Mouse (Mus musculus) lung, adult 2 months (tissue): Measurements from ENCODE around the gene Grik3. TPM values are rescaled to one million over a fixed set of nuclear protein-coding genes. Genes with fewer than 3 reads are reported as not detected.
A peak's percentile ranks its signal among the peaks of the same experiment; 100 is the strongest.

Experiments used
- DNase-seq: peaks from one replicate; pipeline ENCODE4 v3.0.0; 2022
- H3K4me1 ChIP-seq: fragments of 200-500 bp; 2 replicates; pipeline ENCODE4 v1.6.1; 2011; ENCODE audit warnings: low read length; ENCODE audit not compliant: control insufficient read depth, insufficient read depth
- H3K4me3 ChIP-seq: fragments of 200-500 bp; replicated peaks from 2 replicates; pipeline ENCODE3; 2011; ENCODE audit warnings: low read depth, mild to moderate bottlenecking, control low read depth, low read length; ENCODE audit errors: extremely low read depth
- CTCF ChIP-seq: fragments of 200-500 bp; IDR thresholded peaks from 2 replicates; pipeline ENCODE4 v1.5.1; 2011; ENCODE audit warnings: mild to moderate bottlenecking, low read length, control low read depth; ENCODE audit not compliant: insufficient read depth
- POLR2A ChIP-seq: fragments of 200-500 bp; IDR thresholded peaks from 2 replicates; pipeline ENCODE4 v1.6.1; 2011; ENCODE audit warnings: low read depth, mild to moderate bottlenecking, control low read depth, low read length, borderline replicate concordance; ENCODE audit errors: extremely low read depth
- WGBS: fragments of 180-500 bp; shearing (Covaris S2); methylation state at CpG from one replicate; pipeline ENCODE4 v1.1.7; 2018; 5-methylcytosine and 5-hydroxymethylcytosine counted together
- polyA plus RNA-seq: library from polyadenylated mRNA; depleted of rRNA; stranded (reverse); fragments of >200 nt; gene quantifications from 2 replicates; pipeline ENCODE4 v1.2.3, GENCODE M21; 2012

The Grik3 gene
- polyA plus RNA-seq, 1 experiment, result 0.12 TPM

GRCm38 (mm10) chr4:125618524-125619320 lies 128.2 kb downstream of the Grik3 start:
- WGBS, result 73% methylated on average over 8 of the region's 8 CpGs
- TF ChIP-seq POLR2A (no peak), CTCF (no peak)
- Histone ChIP-seq H3K4me1 (no peaks in the 10 kb centered on the region), H3K4me3 (no peak overlapping the region)
- no peak for DNase-seq

GRCm38 (mm10) chr4:125624885-125625678 lies 134.6 kb downstream of the Grik3 start:
- Histone ChIP-seq H3K4me1 (no peaks in the 10 kb centered on the region), H3K4me3 (no peak overlapping the region)
- no peak for TF ChIP-seq CTCF
- TF ChIP-seq POLR2A, result no peak
- 84% methylated on average over 9 of the region's 9 CpGs for WGBS
- no peak for DNase-seq

- Histone ChIP-seq H3K4me3 (no peak overlapping the region), H3K4me1 (no peaks in the 10 kb centered on the region)
- TF ChIP-seq CTCF (no peak), POLR2A (no peak)
- WGBS, result 57% methylated on average over 4 of the region's 4 CpGs
- peak; percentile 8 for DNase-seq
These were observed 139.0 kb downstream of the Grik3 start for GRCm38 (mm10) chr4:125629544-125629943.

- 78% methylated on average over 11 of the region's 11 CpGs for WGBS
- no peak for TF ChIP-seq CTCF
- TF ChIP-seq POLR2A, result no peak
- H3K4me1 ChIP-seq, result no peaks in the 10 kb centered on the region
- DNase-seq, result no peak
- H3K4me3 ChIP-seq, result no peak overlapping the region
These were observed 144.5 kb downstream of the Grik3 start for GRCm38 (mm10) chr4:125635037-125635436.

- TF ChIP-seq CTCF (no peak), POLR2A (no peak)
- no peak for DNase-seq
- H3K4me3 ChIP-seq, result no peak overlapping the region
- H3K4me1 ChIP-seq, result no peaks in the 10 kb centered on the region
- 50% methylated on average over 13 of the region's 13 CpGs for WGBS
These were observed 146.3 kb downstream of the Grik3 start for GRCm38 (mm10) chr4:125636616-125637304.

- no peak for DNase-seq
- no peaks in the 10 kb centered on the region for H3K4me1 ChIP-seq
- WGBS, result 75% methylated on average over 13 of the region's 13 CpGs
- H3K4me3 ChIP-seq, result no peak overlapping the region
- TF ChIP-seq CTCF (no peak), POLR2A (no peak)
These were observed 146.9 kb downstream of the Grik3 start for GRCm38 (mm10) chr4:125637364-125637763.

GRCm38 (mm10) chr4:125640520-125640919 lies 150.0 kb downstream of the Grik3 start:
- no peak for DNase-seq
- WGBS, result 62% methylated on average over 9 of the region's 9 CpGs
- H3K4me3 ChIP-seq, result no peak overlapping the region
- H3K4me1 ChIP-seq, result no peaks in the 10 kb centered on the region
- TF ChIP-seq POLR2A (no peak), CTCF (no peak)

GRCm38 (mm10) chr4:125640921-125641663 lies 150.6 kb downstream of the Grik3 start:
- TF ChIP-seq POLR2A, result no peak
- no peak for TF ChIP-seq CTCF
- WGBS, result 75% methylated on average over 15 of the region's 15 CpGs
- DNase-seq, result no peak
- Histone ChIP-seq H3K4me3 (no peak overlapping the region), H3K4me1 (no peaks in the 10 kb centered on the region)
